Mouse (Mus musculus): Measurements from ENCODE around the gene Fbp1. TPM values are rescaled to one million over a fixed set of nuclear protein-coding genes. Genes with fewer than 3 reads are reported as not detected.

Gene Fbp1
- not detected for total RNA-seq (2023)

GRCm38 (mm10) chr13:62887712-62888441 lies at the start of gene Fbp1:
Gene Fbp1 (minus strand): TSS chr13:62888282.

DNA sequence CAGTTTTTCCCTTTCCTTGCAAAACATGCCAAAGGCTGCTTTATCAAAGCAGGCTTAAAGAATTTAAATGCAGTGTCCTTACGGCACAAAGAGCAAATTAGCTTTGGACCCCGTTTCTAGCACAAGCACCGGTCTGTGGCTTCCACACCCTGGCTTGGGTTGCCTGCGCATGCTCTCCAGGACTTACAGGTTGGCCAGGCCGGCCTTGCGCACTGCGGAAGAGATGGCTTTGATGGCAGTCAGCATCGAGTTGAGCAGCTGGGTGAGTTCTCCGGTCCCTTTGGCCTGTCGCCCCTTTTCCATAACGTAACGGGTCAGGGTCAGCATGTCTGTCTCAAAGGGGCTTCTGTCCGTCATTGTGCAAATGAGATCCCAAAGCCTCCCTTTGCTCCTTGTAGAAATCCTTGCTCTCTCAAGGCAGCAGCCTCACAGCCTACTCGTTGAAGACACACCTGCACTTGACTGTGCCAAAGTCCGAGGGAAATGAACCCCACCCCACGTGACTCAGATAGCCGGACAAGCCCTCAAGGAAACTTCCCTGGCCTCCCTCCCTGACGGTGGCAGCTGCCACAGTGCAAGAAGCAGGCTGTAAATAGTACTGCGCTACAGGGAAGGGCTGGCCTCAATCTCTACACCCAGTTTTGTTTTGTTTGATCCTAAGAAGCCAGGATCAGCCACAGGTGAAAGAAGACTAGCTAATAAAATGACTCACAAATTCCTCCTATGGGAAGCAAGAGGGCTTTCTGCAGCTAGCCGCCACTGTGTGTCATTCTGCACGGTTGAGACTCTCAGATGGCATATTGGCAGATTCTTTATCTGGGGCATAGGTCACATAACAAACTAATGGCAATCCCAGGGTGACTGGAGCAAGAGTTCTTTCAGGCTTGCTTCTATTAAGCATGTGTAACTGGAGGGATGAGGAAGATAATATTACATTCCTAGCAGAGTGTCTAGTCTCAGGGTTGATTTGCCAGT lies 29.9 kb downstream of the Fbp1 start, which contains the start of gene Fbp2:
Fbp2 (minus strand) TSS at position 482 of the 975 bp plus-strand sequence.

Other genes with a start within 250 kb of the Fbp1 start
- gene Platr25, start 127.6 kb downstream of the Fbp1 start, total RNA-seq (2023), result 11.1 TPM
- 2.1 TPM for gene Gm5141, start 102.5 kb downstream of the Fbp1 start, total RNA-seq (2023)
- not detected for gene Fbp2, start 29.9 kb downstream of the Fbp1 start, total RNA-seq (2023)
- 90.1 TPM for gene 2010111I01Rik, start 76.6 kb upstream of the Fbp1 start, total RNA-seq (2023)

Data from CD8-positive naive resting alpha-beta T cell, adult 57 days (primary cell).